Mouse (Mus musculus) testis, adult 2 months (tissue): ENCODE results near the gene Gm6356. TPM values are rescaled to one million over a fixed set of nuclear protein-coding genes. Genes with fewer than 3 reads are reported as not detected.
A peak's percentile ranks its signal among the peaks of the same experiment; 100 is the strongest.
"Not testable (repeated sequence)": the region's sequence is repeated elsewhere in the genome, so short reads cannot be mapped to it uniquely, and the experiment has no call there.

ENCODE experiments used
- H3K27ac ChIP-seq: fragments of 200-500 bp; 2 replicates; pipeline ENCODE4 v1.5.1; 2012; ENCODE audit warnings: low read depth, low read length; ENCODE audit not compliant: control insufficient read depth, insufficient read depth
- H3K27me3 ChIP-seq: fragments of 200-500 bp; 2 replicates; pipeline ENCODE4 v1.6.1; 2012; ENCODE audit warnings: mild to moderate bottlenecking, low read length, moderate library complexity; ENCODE audit not compliant: control insufficient read depth, insufficient read depth
- H3K36me3 ChIP-seq: fragments of 200-500 bp; 2 replicates; pipeline ENCODE4 v1.6.1; 2012; ENCODE audit warnings: mild to moderate bottlenecking, low read length; ENCODE audit not compliant: control insufficient read depth, insufficient read depth
- H3K4me1 ChIP-seq: fragments of 200-500 bp; 2 replicates; pipeline ENCODE4 v1.6.1; 2012; ENCODE audit warnings: low read length; ENCODE audit not compliant: control insufficient read depth, insufficient read depth
- H3K4me3 ChIP-seq: fragments of 200-500 bp; 2 replicates; pipeline ENCODE4 v1.5.1; 2012; ENCODE audit warnings: low read depth, mild to moderate bottlenecking, low read length, moderate library complexity, mixed read lengths; ENCODE audit not compliant: control insufficient read depth
- polyA plus RNA-seq: library from polyadenylated mRNA; depleted of rRNA; stranded (reverse); fragments of >200 nt; gene quantifications from 2 replicates; pipeline ENCODE4 v1.2.3, GENCODE M21; 2012; rRNA removed

The Gm6356 gene
- polyA plus RNA-seq = 1.5 and 2.5 TPM in 2 replicates

- H3K4me1 ChIP-seq, H3K36me3 ChIP-seq, H3K27me3 ChIP-seq, H3K27ac ChIP-seq: not testable (repeated sequence)
- H3K4me3 ChIP-seq = peak within 1 kb of the TSS; percentile 38; the same call in 1 of the 2 replicates
Measured at GRCm38 (mm10) chr14:6973718-6974117, at the start of gene Gm6356. Gm6356 (minus strand) TSS chr14:6973818.

Other genes with a start within 250 kb of the Gm6356 start
- gene Gm3636, start 231.5 kb downstream of the Gm6356 start, polyA plus RNA-seq = 1.9 and 3.3 TPM in 2 replicates
- gene Gm8362, start 199.4 kb downstream of the Gm6356 start, polyA plus RNA-seq = 5.0 and 8.0 TPM in 2 replicates
- 0.59 and 0.79 TPM in 2 replicates for gene Gm3642, start 133.5 kb downstream of the Gm6356 start, polyA plus RNA-seq
- 0.20 and 0.59 TPM in 2 replicates for gene Gm3667, start 83.9 kb downstream of the Gm6356 start, polyA plus RNA-seq
- gene Gm10406, start 53.6 kb upstream of the Gm6356 start, polyA plus RNA-seq = 7.5 and 10.5 TPM in 2 replicates
- 11.8 and 12.9 TPM in 2 replicates for gene Gm3685, start 71.2 kb upstream of the Gm6356 start, polyA plus RNA-seq
- gene Gm3696, start 126.8 kb upstream of the Gm6356 start, polyA plus RNA-seq = 0.83 and 0.94 TPM in 2 replicates
- gene Gm6676, start 151.6 kb upstream of the Gm6356 start, polyA plus RNA-seq = 0.70 and 0.93 TPM in 2 replicates
- 0.67 and 1.3 TPM in 2 replicates for gene Gm3512, start 200.7 kb upstream of the Gm6356 start, polyA plus RNA-seq
- gene Gm16434, start 220.7 kb upstream of the Gm6356 start, polyA plus RNA-seq = 0.70 and 0.93 TPM in 2 replicates